Mouse (Mus musculus): ENCODE measurements around the gene Gadl1. TPM values are rescaled to one million over a fixed set of nuclear protein-coding genes. Genes with fewer than 3 reads are reported as not detected.

Gadl1 gene
- total and polyA plus RNA-seq, 2 experiments from 2014 or later: 1.1 to 2.6 TPM

DNA sequence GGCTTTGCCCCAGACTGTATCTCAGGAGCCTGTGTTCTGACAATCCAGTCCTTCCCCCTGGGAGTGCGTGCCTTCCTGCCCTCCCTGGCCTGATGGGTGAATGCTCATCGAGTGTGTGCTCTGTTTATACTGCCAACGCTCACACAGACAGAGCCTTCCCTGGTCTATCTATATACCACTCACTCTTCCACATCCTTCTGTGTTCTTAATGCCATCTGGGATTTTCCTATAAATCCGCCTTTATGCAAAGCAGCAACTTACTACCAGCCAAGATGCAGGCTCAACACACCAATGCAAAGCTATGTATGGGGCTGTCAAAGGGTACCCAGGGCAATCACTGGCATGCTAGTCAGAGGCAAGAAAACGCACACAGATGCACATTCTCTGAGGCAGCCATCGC, 176.7 kb downstream of the Gadl1 start:
- H3K36me3 ChIP-seq (replicated peaks; ENCODE audit: control insufficient read depth, insufficient read depth, low read length): peaks cover 16% of the 10 kb centered on the region
- no peak overlapping the region for H3K27ac ChIP-seq (ENCODE audit: low read depth)
- H3K27me3 ChIP-seq (ENCODE audit: control insufficient read depth, insufficient read depth, low read length): no peaks in the 10 kb centered on the region
- no peak overlapping the region for H3K9ac ChIP-seq (replicated peaks; ENCODE audit: low read depth, low read length)
- no peaks in the 10 kb centered on the region for H3K9me3 ChIP-seq (replicated peaks; ENCODE audit: control insufficient read depth, low read length)
- no peak for ATAC-seq (ENCODE audit: insufficient read depth, low read depth)
- no peak overlapping the region for H3K4me2 ChIP-seq (ENCODE audit: low read depth, low read length)
- no peaks in the 10 kb centered on the region for H3K4me1 ChIP-seq (ENCODE audit: control insufficient read depth, insufficient read depth)
- 81% methylated on average over 6 of the region's 6 CpGs for WGBS
- no peak for DNase-seq (ENCODE audit: low spot score)
- no peak for TF ChIP-seq EP300 (IDR thresholded peaks at IDR 0.05; ENCODE audit: low read depth)
- TF ChIP-seq CTCF (IDR thresholded peaks at IDR 0.05; ENCODE audit: low read depth): no peak
- H3K4me3 ChIP-seq (ENCODE audit: low read depth, low read length): no peak overlapping the region

DNA sequence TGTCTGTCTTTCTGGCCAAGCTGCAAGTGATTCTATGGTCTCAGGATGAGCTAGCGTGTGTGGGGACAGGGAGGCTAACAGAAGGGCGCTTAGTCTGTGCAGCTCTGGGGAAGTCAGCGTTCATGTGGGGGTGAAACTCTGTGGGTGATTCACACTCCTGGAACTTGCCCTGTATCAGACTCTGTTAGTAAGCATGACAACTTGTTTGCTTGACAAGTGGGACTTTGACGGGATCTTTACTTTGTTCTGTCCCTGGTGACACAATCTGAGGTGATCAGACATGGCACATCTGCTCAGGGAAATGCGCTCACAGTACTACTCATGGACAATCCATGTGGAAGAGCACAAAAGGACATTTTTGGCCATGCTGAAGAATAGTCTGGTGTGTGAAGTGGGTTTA, 178.0 kb downstream of the Gadl1 start:
- Histone ChIP-seq H3K4me2 (ENCODE audit: low read depth, low read length) (no peak overlapping the region), H3K27me3 (ENCODE audit: control insufficient read depth, insufficient read depth, low read length) (no peaks in the 10 kb centered on the region), H3K36me3 (replicated peaks; ENCODE audit: control insufficient read depth, insufficient read depth, low read length) (peaks cover 20% of the 10 kb centered on the region), H3K27ac (ENCODE audit: low read depth) (no peak overlapping the region), H3K9me3 (replicated peaks; ENCODE audit: control insufficient read depth, low read length) (no peaks in the 10 kb centered on the region), H3K4me3 (ENCODE audit: low read depth, low read length) (no peak overlapping the region), H3K4me1 (ENCODE audit: control insufficient read depth, insufficient read depth) (no peaks in the 10 kb centered on the region), H3K9ac (replicated peaks; ENCODE audit: low read depth, low read length) (no peak overlapping the region)
- 83% methylated on average over 5 of the region's 5 CpGs for WGBS
- no peak for TF ChIP-seq CTCF (IDR thresholded peaks at IDR 0.05; ENCODE audit: low read depth)
- TF ChIP-seq EP300 (IDR thresholded peaks at IDR 0.05; ENCODE audit: low read depth): no peak
- no peak for DNase-seq (ENCODE audit: low spot score)
- ATAC-seq (ENCODE audit: insufficient read depth, low read depth): no peak

DNA sequence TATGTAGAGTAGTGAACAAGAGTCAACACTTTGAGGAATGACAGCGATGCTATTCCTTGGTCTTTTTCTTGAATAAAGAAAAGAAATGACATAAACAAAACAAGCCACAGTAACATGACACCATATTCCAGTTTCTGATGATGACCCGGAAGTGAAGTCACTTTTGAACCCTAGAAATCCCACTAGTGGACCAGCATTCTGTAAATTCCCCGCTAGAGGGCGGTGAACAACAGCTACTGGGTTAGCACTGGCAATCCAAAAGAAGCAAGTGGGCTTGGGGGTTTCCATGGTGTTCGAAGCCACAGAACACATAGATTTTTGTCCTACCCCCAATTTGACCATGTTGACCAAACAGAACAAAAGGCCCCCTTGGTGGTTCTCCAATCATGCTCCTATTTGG, 178.6 kb downstream of the Gadl1 start:
- no peaks in the 10 kb centered on the region for H3K27me3 ChIP-seq (ENCODE audit: control insufficient read depth, insufficient read depth, low read length)
- no peak overlapping the region for H3K4me3 ChIP-seq (ENCODE audit: low read depth, low read length)
- DNase-seq (ENCODE audit: low spot score) (peak; percentile 60), ATAC-seq (ENCODE audit: insufficient read depth, low read depth) (no peak; the same call in 1 of the 2 replicates)
- H3K9me3 ChIP-seq (replicated peaks; ENCODE audit: control insufficient read depth, low read length): no peaks in the 10 kb centered on the region
- 30% methylated on average over 5 of the region's 5 CpGs for WGBS
- H3K4me2 ChIP-seq (ENCODE audit: low read depth, low read length): no peak overlapping the region
- TF ChIP-seq EP300 (IDR thresholded peaks at IDR 0.05; ENCODE audit: low read depth) (no peak), CTCF (IDR thresholded peaks at IDR 0.05; ENCODE audit: low read depth) (peak; percentile 85)
- no peak overlapping the region for H3K9ac ChIP-seq (replicated peaks; ENCODE audit: low read depth, low read length)
- H3K36me3 ChIP-seq (replicated peaks; ENCODE audit: control insufficient read depth, insufficient read depth, low read length): peaks cover 26% of the 10 kb centered on the region
- no peak overlapping the region for H3K27ac ChIP-seq (ENCODE audit: low read depth)
- H3K4me1 ChIP-seq (ENCODE audit: control insufficient read depth, insufficient read depth): no peaks in the 10 kb centered on the region

DNA sequence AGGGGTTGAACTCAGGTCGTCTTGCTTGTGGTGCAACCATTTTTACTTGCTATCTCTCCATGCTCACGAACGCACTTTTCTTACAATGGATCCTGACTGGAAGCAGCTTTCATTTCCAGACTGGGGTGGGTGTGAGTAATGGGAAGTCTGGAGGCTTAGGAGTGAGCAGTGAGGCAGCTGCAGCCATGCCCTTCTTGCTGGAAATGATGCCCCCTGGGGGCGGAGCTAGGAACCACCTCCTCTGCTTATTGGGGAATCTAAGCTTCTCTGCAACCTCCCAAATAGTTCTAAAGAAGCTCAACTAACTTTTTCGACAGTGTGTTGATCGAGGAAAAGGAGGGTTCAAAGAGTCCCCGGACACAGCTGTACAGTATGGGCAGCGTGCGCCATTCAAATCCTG, 179.7 kb downstream of the Gadl1 start:
- no peak for DNase-seq (ENCODE audit: low spot score)
- no peak overlapping the region for H3K9ac ChIP-seq (replicated peaks; ENCODE audit: low read depth, low read length)
- no peaks in the 10 kb centered on the region for H3K27me3 ChIP-seq (ENCODE audit: control insufficient read depth, insufficient read depth, low read length)
- 88% methylated on average over 9 of the region's 9 CpGs for WGBS
- no peak for ATAC-seq (ENCODE audit: insufficient read depth, low read depth)
- H3K27ac ChIP-seq (ENCODE audit: low read depth): no peak overlapping the region
- peaks cover 31% of the 10 kb centered on the region for H3K36me3 ChIP-seq (replicated peaks; ENCODE audit: control insufficient read depth, insufficient read depth, low read length)
- H3K4me1 ChIP-seq (ENCODE audit: control insufficient read depth, insufficient read depth): no peaks in the 10 kb centered on the region
- no peaks in the 10 kb centered on the region for H3K9me3 ChIP-seq (replicated peaks; ENCODE audit: control insufficient read depth, low read length)
- no peak overlapping the region for H3K4me2 ChIP-seq (ENCODE audit: low read depth, low read length)
- H3K4me3 ChIP-seq (ENCODE audit: low read depth, low read length): no peak overlapping the region
- TF ChIP-seq CTCF (IDR thresholded peaks at IDR 0.05; ENCODE audit: low read depth): no peak; the same call in 1 of the 2 replicates
- no peak for TF ChIP-seq EP300 (IDR thresholded peaks at IDR 0.05; ENCODE audit: low read depth)

DNA sequence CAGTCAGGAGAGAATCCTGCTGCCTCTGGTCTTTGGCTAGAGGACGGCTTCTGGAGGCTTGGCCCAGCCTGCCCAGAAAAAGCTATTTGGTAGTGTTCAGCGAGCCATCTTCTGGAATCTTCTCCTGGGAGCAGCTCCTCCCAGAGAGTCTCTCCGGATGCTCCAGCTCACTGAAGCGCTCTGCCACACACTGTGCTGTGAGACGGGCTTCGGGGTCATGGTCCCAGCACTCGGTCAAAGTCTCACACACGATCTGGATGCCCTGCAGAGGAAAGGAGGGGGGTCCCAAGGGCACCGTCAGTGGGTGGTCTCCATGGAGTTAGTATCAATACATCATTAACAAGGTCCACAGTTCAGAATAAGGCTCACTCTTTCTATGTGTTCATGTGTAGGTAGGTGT, 181.0 kb downstream of the Gadl1 start:
- TF ChIP-seq CTCF (IDR thresholded peaks at IDR 0.05; ENCODE audit: low read depth) (no peak), EP300 (IDR thresholded peaks at IDR 0.05; ENCODE audit: low read depth) (no peak)
- ATAC-seq (ENCODE audit: insufficient read depth, low read depth): no peak

DNA sequence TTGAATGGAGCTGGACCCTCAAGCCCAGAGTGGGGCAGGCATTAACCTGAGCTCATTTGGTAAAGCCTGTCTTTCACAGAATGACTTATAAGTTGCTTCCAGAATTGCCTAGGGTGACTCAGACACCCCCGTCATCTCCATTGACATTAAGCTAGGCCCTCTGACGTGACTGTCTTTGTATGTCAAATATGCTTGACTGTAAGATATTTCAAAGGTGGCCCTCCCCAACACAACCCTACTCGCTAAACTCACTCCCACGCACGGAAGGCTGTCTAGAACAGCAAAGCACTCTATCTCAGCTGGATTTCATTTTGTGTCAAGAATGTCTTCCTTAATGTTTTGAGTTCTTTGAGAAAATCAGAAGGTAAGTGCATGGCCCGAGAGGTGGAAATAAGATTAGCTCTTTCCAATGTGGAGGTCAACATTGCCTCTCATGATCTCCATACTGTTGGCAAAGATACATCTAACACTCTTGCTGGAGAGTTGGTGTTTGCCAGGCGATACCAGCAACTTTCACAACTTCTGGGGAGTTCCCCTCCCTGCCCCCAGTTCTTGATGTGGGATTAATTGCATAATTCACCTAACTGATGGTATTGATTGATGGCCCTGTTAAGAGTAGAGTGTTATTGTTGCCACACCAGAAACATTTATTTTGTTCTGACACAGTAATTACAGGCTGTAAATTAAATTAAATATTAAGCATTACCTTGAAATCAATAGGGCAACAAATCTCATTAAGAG, 182.0 kb downstream of the Gadl1 start:
- peaks cover 31% of the 10 kb centered on the region for H3K36me3 ChIP-seq (replicated peaks; ENCODE audit: control insufficient read depth, insufficient read depth, low read length)
- H3K27ac ChIP-seq (ENCODE audit: low read depth): no peak overlapping the region
- ATAC-seq (ENCODE audit: insufficient read depth, low read depth) (no peak), DNase-seq (ENCODE audit: low spot score) (no peak)
- H3K4me1 ChIP-seq (ENCODE audit: control insufficient read depth, insufficient read depth): no peaks in the 10 kb centered on the region
- no peak overlapping the region for H3K4me3 ChIP-seq (ENCODE audit: low read depth, low read length)
- 79% methylated on average over 7 of the region's 7 CpGs for WGBS
- H3K9ac ChIP-seq (replicated peaks; ENCODE audit: low read depth, low read length): no peak overlapping the region
- TF ChIP-seq EP300 (IDR thresholded peaks at IDR 0.05; ENCODE audit: low read depth): no peak
- no peak for TF ChIP-seq CTCF (IDR thresholded peaks at IDR 0.05; ENCODE audit: low read depth)
- no peaks in the 10 kb centered on the region for H3K27me3 ChIP-seq (ENCODE audit: control insufficient read depth, insufficient read depth, low read length)
- no peak overlapping the region for H3K4me2 ChIP-seq (ENCODE audit: low read depth, low read length)
- H3K9me3 ChIP-seq (replicated peaks; ENCODE audit: control insufficient read depth, low read length): no peaks in the 10 kb centered on the region

More for the DNA sequence above, 181.0 kb downstream of the Gadl1 start:
- 93% methylated on average over 9 of the region's 9 CpGs for WGBS
- H3K36me3 ChIP-seq (replicated peaks; ENCODE audit: control insufficient read depth, insufficient read depth, low read length): peaks cover 31% of the 10 kb centered on the region
- no peaks in the 10 kb centered on the region for H3K9me3 ChIP-seq (replicated peaks; ENCODE audit: control insufficient read depth, low read length)
- no peak for DNase-seq (ENCODE audit: low spot score)
- H3K4me3 ChIP-seq (ENCODE audit: low read depth, low read length): no peak overlapping the region
- H3K27ac ChIP-seq (ENCODE audit: low read depth): no peak overlapping the region
- H3K4me1 ChIP-seq (ENCODE audit: control insufficient read depth, insufficient read depth): no peaks in the 10 kb centered on the region
- no peaks in the 10 kb centered on the region for H3K27me3 ChIP-seq (ENCODE audit: control insufficient read depth, insufficient read depth, low read length)
- no peak overlapping the region for H3K9ac ChIP-seq (replicated peaks; ENCODE audit: low read depth, low read length)
- no peak overlapping the region for H3K4me2 ChIP-seq (ENCODE audit: low read depth, low read length)

Measured in heart, postnatal 0 days (tissue).